15 mouse cellular contexts compared by ENCODE assay signal in genomic region chr1:36926738-36927137, GRCm38 (mm10). TPM values are rescaled to one million over a fixed set of nuclear protein-coding genes. Genes with fewer than 3 reads are reported as not detected.
DNase-seq lines count a peak whose midpoint lies in the region; ATAC-seq and TF ChIP-seq lines count a peak whose summit lies in the region.
"Had no signal": no experiment of that assay in that cellular context is flagged by ENCODE, and none has a peak within 500 bp of the region (broad histone marks: within the 10 kb centered on the region; RNA-seq: fewer than 3 reads in every experiment).

No protein-coding gene starts in this region.

- WGBS in limb, embryonic 15.5 days = 78% methylated on average over 6 of the region's 6 CpGs
- WGBS in limb, embryonic 10.5 days = 93% methylated on average over 6 of the region's 6 CpGs
- 17% methylated on average over 6 of the region's 6 CpGs for WGBS in liver, embryonic 14.5 days (ENCODE audit: insufficient replicate concordance)

- peaks cover 4% of the 10 kb centered on the region for H3K4me1 ChIP-seq in limb, embryonic 15.5 days
- 0 out of 2 replicates have a peak, but pooled peaks cover 4% of the 10 kb centered on the region for H3K4me1 ChIP-seq in limb, embryonic 10.5 days
- peaks cover 70 to 72% of the 10 kb centered on the region in 2 experiments for H3K4me1 ChIP-seq in liver, embryonic 14.5 days (replicated peaks; ENCODE audit: control insufficient read depth in 2 of 2, insufficient read depth in 2 of 2, low read length in 1 of 2)

- no peak overlapping the region for H3K9ac ChIP-seq in limb, embryonic 15.5 days
- H3K9ac ChIP-seq in liver, embryonic 14.5 days (replicated peaks) = peak overlapping the region; percentile 37
- H3K9ac ChIP-seq: kidney, embryonic 15.5 days; lung, embryonic 15.5 days had no signal

- no peak overlapping the region for H3K4me2 ChIP-seq in limb, embryonic 15.5 days
- peak overlapping the region; percentile 56 for H3K4me2 ChIP-seq in liver, embryonic 14.5 days (ENCODE audit: low read depth)
- H3K4me2 ChIP-seq: kidney, embryonic 15.5 days; lung, embryonic 15.5 days had no signal

- peak; percentile 34 for DNase-seq in gastrocnemius, adult 2 months
- no peak for DNase-seq in gastrocnemius, adult 18-20 months (ENCODE audit: low spot score)
- DNase-seq in limb, embryonic 10.5 days (ENCODE audit: low spot score) = no peak
- DNase-seq in liver, embryonic 14.5 days (ENCODE audit: low read depth in 3 of 3, low spot score in 3 of 3) = no peak
- no peak for DNase-seq in urinary bladder, postnatal 36 days (ENCODE audit: low spot score in 2 of 2)
- DNase-seq in embryo, embryonic 11 days = no peak
- DNase-seq: adrenal gland, postnatal 10 days; cerebellum, adult 9-10 months; right cerebral cortex, adult 18-20 months; thymus, postnatal 25 days had no signal

- H3K9me3 ChIP-seq in limb, embryonic 15.5 days = no peaks in the 10 kb centered on the region
- no peaks in the 10 kb centered on the region for H3K9me3 ChIP-seq in limb, embryonic 10.5 days (replicated peaks)
- H3K9me3 ChIP-seq in liver, embryonic 14.5 days (ENCODE audit: control insufficient read depth, low read length) = no peaks in the 10 kb centered on the region
- H3K9me3 ChIP-seq: kidney, embryonic 15.5 days; lung, embryonic 15.5 days had no signal

- no peak for TF ChIP-seq EP300 in liver, embryonic 14.5 days (IDR thresholded peaks at IDR 0.05; ENCODE audit: low read depth)

- no peak for TF ChIP-seq CTCF in gastrocnemius, adult 2 months (IDR thresholded peaks at IDR 0.05)
- no peak for TF ChIP-seq CTCF in liver, embryonic 14.5 days (IDR thresholded peaks at IDR 0.05; ENCODE audit: low read depth)

- intact Hi-C loops in gastrocnemius, adult 2 months (cut with DNase I) = no loop called here

- H3K36me3 ChIP-seq in limb, embryonic 15.5 days = no peaks in the 10 kb centered on the region
- no peaks in the 10 kb centered on the region for H3K36me3 ChIP-seq in limb, embryonic 10.5 days
- H3K36me3 ChIP-seq in liver, embryonic 14.5 days (replicated peaks; ENCODE audit: control insufficient read depth, insufficient read depth, low read depth) = no peaks in the 10 kb centered on the region; the same call in none of the 2 replicates
- H3K36me3 ChIP-seq: kidney, embryonic 15.5 days; lung, embryonic 15.5 days had no signal

- ATAC-seq in limb, embryonic 15.5 days (ENCODE audit: insufficient number of reproducible peaks, low FRiP score, low TSS enrichment, low read depth) = no peak
- ATAC-seq in liver, embryonic 14.5 days (ENCODE audit: insufficient read depth) = no peak
- ATAC-seq in activated CD4-positive, CD25-positive, alpha-beta regulatory T cell, adult 4 months = no peak
- ATAC-seq: hindbrain, embryonic 16.5 days had no signal

- H3K27me3 ChIP-seq in limb, embryonic 15.5 days = no peaks in the 10 kb centered on the region
- H3K27me3 ChIP-seq in limb, embryonic 10.5 days (ENCODE audit: low read depth, poor library complexity, severe bottlenecking) = no peaks in the 10 kb centered on the region
- H3K27me3 ChIP-seq in liver, embryonic 14.5 days (ENCODE audit: control insufficient read depth, insufficient read depth, low read length) = no peaks in the 10 kb centered on the region
- H3K27me3 ChIP-seq: kidney, embryonic 15.5 days; lung, embryonic 15.5 days had no signal

- peak overlapping the region; percentile 68 for H3K27ac ChIP-seq in gastrocnemius, adult 2 months
- H3K27ac ChIP-seq in limb, embryonic 15.5 days = peak overlapping the region; percentile 22; the same call in 1 of the 2 replicates
- H3K27ac ChIP-seq in limb, embryonic 10.5 days = no peak overlapping the region
- peak overlapping the region; percentile 71 for H3K27ac ChIP-seq in liver, embryonic 14.5 days
- H3K27ac ChIP-seq: kidney, embryonic 15.5 days; lung, embryonic 15.5 days had no signal

- peak overlapping the region; percentile 48 for H3K4me3 ChIP-seq in gastrocnemius, adult 2 months
- H3K4me3 ChIP-seq in limb, embryonic 15.5 days = no peak overlapping the region
- no peak overlapping the region for H3K4me3 ChIP-seq in limb, embryonic 10.5 days
- H3K4me3 ChIP-seq in liver, embryonic 14.5 days (ENCODE audit: insufficient read depth in 1 of 2, low read depth in 2 of 2, low read length in 2 of 2) = peak overlapping the region in 1 of 2 experiments; percentile 4; a peak in 1 of 4 replicates
- H3K4me3 ChIP-seq: kidney, embryonic 15.5 days; lung, embryonic 15.5 days had no signal

RNA-seq across cellular contexts. Expression of gene Tmem131, which starts 16.7 kb away (rescaled TPM):
- total RNA-seq in gastrocnemius, adult 2 months (2021) = 10 to 100 TPM; 24.1 to 37.5 TPM
- total RNA-seq in gastrocnemius, adult 18-20 months (2021) = 10 to 100 TPM; 29.1 to 32.1 TPM
- 11.2 and 13.3 TPM in 2 replicates for polyA plus RNA-seq in limb, embryonic 15.5 days (2015; fragmentation: Nextera tagmentation; extraction: Ambion mirVana)
- 13.4 and 13.8 TPM in 2 replicates for polyA plus RNA-seq in limb, embryonic 10.5 days (2016; fragmentation: Nextera tagmentation; extraction: Ambion mirVana)
- polyA plus RNA-seq in liver, embryonic 14.5 days (2012; rRNA removed) = 13.6 and 14.9 TPM in 2 replicates
- polyA plus RNA-seq in liver, embryonic 14.5 days (2014; fragmentation: Nextera tagmentation; extraction: Ambion mirVana) = 10.6 and 11.2 TPM in 2 replicates
- 10 to 100 TPM; 10.3 to 11.4 TPM for polyA plus RNA-seq in activated CD4-positive, CD25-positive, alpha-beta regulatory T cell, adult 4 months (2017; shearing (Covaris generic))
